Mouse (Mus musculus) intestine, embryonic 14.5 days (tissue): ENCODE measurements at regions not wholly inside any gene's neighbourhood (a gene's known extent, or its start where the extent isn't known, plus 50 kb on each side); places are given as distances from the start of the nearest gene placed in this dataset.
A peak's percentile ranks its signal among the peaks of the same experiment; 100 is the strongest.

Source experiments
- ATAC-seq: fragments of 200-750 bp; cut with Nextera tagmentation; replicated peaks from 2 replicates; pipeline ENCODE4 v1.8.0; 2017; ENCODE audit warnings: low read depth, moderate number of reproducible peaks, moderate TSS enrichment, moderate library complexity; ENCODE audit not compliant: low FRiP score, low TSS enrichment
- DNase-seq: peaks from one replicate; pipeline ENCODE4 v3.0.0-alpha.2; 2018; ENCODE audit warnings: low spot score
- H3K27ac ChIP-seq: fragments of 300-500 bp; sonication (generic); 2 replicates; pipeline ENCODE4 v1.5.1; 2014; ENCODE audit warnings: low read depth, mild to moderate bottlenecking, control low read depth
- H3K27me3 ChIP-seq: fragments of 300-500 bp; sonication (generic); replicated peaks from 2 replicates; pipeline ENCODE4 v1.6.1; 2014; ENCODE audit warnings: low read length, control low read depth; ENCODE audit not compliant: control insufficient read depth, insufficient read depth
- H3K36me3 ChIP-seq: fragments of 300-500 bp; sonication (generic); 2 replicates; pipeline ENCODE4 v1.6.1; 2014; ENCODE audit warnings: low read length, control low read depth; ENCODE audit not compliant: control insufficient read depth, insufficient read depth
- H3K4me1 ChIP-seq: fragments of 300-500 bp; sonication (generic); replicated peaks from 2 replicates; pipeline ENCODE4 v1.6.1; 2014; ENCODE audit warnings: low read length, control low read depth, mixed read lengths; ENCODE audit not compliant: control insufficient read depth, insufficient read depth
- H3K4me2 ChIP-seq: fragments of 300-500 bp; sonication (generic); 2 replicates; pipeline ENCODE4 v1.6.1; 2014; ENCODE audit warnings: low read length
- H3K4me3 ChIP-seq: fragments of 300-500 bp; sonication (generic); 2 replicates; pipeline ENCODE4 v1.5.1; 2014; ENCODE audit warnings: low read depth, low read length, control low read depth, mixed read lengths
- H3K9ac ChIP-seq: fragments of 300-500 bp; sonication (generic); 2 replicates; pipeline ENCODE4 v1.6.1; 2014; ENCODE audit warnings: mild to moderate bottlenecking, low read length
- H3K9me3 ChIP-seq: fragments of 300-500 bp; sonication (generic); 2 replicates; pipeline ENCODE4 v1.6.1; 2016; ENCODE audit warnings: low read length, control low read depth; ENCODE audit not compliant: control insufficient read depth
- WGBS: fragments of 180-500 bp; shearing (Covaris S2); extraction: QIAGEN DNeasy Blood & Tissue Kit; methylation state at CpG from one replicate; pipeline ENCODE4 v1.1.7; 2014; 5-methylcytosine and 5-hydroxymethylcytosine counted together

- ATAC-seq: no peak
- peak overlapping the region; percentile 5 for H3K27ac ChIP-seq
- H3K27me3 ChIP-seq: no peaks in the 10 kb centered on the region
- no peak overlapping the region for H3K9ac ChIP-seq
- no peaks in the 10 kb centered on the region for H3K36me3 ChIP-seq
- H3K4me1 ChIP-seq: peaks cover 4% of the 10 kb centered on the region; the same call in 1 of the 2 replicates
- peak overlapping the region; percentile 9; the same call in 1 of the 2 replicates for H3K4me2 ChIP-seq
- H3K9me3 ChIP-seq: no peaks in the 10 kb centered on the region
- WGBS: 29% methylated on average over 11 of the region's 11 CpGs
- no peak for DNase-seq
- no peak overlapping the region for H3K4me3 ChIP-seq
These were observed 279.2 kb downstream of the Col12a1 start for GRCm38 (mm10) chr9:79439233-79439960.

- Histone ChIP-seq H3K4me3 (no peak overlapping the region), H3K4me1 (no peaks in the 10 kb centered on the region), H3K27me3 (no peaks in the 10 kb centered on the region), H3K9ac (no peak overlapping the region), H3K4me2 (no peak overlapping the region), H3K9me3 (no peaks in the 10 kb centered on the region), H3K36me3 (no peaks in the 10 kb centered on the region), H3K27ac (no peak overlapping the region)
- DNase-seq: no peak
- ATAC-seq: no peak
- WGBS: 86% methylated on average over 3 of the region's 3 CpGs
These were observed 263.4 kb downstream of the Col12a1 start for GRCm38 (mm10) chr9:79455226-79455625.

DNA sequence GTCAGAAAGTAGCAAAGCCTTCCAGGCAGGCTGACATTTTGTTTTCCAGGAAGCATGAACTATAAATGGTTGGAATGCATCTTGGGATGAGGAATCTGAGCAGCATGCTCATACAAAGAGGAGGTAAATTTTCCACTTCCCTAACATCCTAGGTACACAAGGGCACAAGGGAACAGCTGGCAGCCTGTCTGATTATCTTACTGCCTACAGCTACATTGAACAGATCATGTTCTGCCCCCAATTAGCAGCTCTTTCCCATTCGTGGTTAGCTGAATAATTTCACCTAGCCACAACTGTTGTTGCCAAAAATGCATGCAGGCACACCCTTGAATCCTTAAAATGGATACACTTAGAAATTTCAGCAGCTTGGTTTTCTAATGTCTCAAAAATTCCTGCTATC lies 239.5 kb downstream of the Col12a1 start:
- Histone ChIP-seq H3K4me1 (no peaks in the 10 kb centered on the region), H3K9ac (no peak overlapping the region), H3K4me2 (no peak overlapping the region), H3K27me3 (no peaks in the 10 kb centered on the region), H3K27ac (no peak overlapping the region), H3K4me3 (no peak overlapping the region), H3K36me3 (no peaks in the 10 kb centered on the region), H3K9me3 (no peaks in the 10 kb centered on the region)
- 27% methylated on average over 1 of the region's 1 CpGs for WGBS
- no peak for DNase-seq
- ATAC-seq: no peak

DNA sequence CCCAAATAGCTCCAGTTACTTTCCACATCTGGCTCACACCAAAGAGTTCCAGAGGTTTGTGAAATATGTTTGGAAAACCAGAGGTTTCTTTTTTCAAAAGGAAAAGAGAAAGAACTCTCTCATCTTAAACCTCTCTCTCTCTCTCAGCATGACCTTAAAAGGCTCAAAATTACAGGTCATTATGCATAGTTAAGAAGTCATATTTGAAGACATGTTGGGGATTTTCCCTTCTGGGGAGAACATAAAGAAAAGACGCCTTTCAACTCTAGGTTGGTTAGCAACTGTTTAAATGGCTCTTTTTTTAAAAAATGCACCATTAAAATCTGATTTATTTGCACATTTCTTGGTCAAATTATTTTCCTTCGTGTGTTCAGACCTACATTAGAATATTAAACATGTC lies 218.4 kb downstream of the Col12a1 start:
- DNase-seq: no peak
- H3K4me2 ChIP-seq: no peak overlapping the region
- H3K4me3 ChIP-seq: no peak overlapping the region
- H3K9me3 ChIP-seq: no peaks in the 10 kb centered on the region
- no peak for ATAC-seq
- no peak overlapping the region for H3K9ac ChIP-seq
- no peak overlapping the region for H3K27ac ChIP-seq
- H3K4me1 ChIP-seq: no peaks in the 10 kb centered on the region
- no peaks in the 10 kb centered on the region for H3K27me3 ChIP-seq
- WGBS: 69% methylated on average over 2 of the region's 2 CpGs
- no peaks in the 10 kb centered on the region for H3K36me3 ChIP-seq

- Histone ChIP-seq H3K4me3 (no peak overlapping the region), H3K36me3 (no peaks in the 10 kb centered on the region), H3K4me2 (no peak overlapping the region), H3K27ac (no peak overlapping the region), H3K9ac (no peak overlapping the region), H3K27me3 (no peaks in the 10 kb centered on the region), H3K9me3 (no peaks in the 10 kb centered on the region), H3K4me1 (no peaks in the 10 kb centered on the region)
- ATAC-seq (no peak), DNase-seq (no peak)
These were observed 216.6 kb downstream of the Col12a1 start for GRCm38 (mm10) chr9:79502034-79502433.

DNA sequence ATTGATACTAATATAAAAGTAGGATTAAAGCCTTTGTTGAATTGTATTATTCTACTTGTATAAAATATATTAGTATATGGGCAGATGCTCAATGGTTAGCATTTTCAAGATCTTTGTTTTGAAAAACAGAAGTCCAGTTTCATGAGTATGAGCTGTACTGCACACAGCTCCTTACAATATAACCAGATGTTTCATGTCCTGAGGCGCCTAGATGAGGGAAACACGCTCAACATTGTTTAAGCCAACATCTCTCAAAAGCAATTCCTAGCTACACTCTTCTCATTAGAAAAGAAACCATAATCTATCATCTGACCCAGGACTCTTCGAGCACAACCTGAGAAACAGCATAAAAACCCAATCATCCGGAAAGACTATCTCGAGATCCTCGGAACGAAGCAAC lies 202.2 kb downstream of the Col12a1 start:
- H3K36me3 ChIP-seq: no peaks in the 10 kb centered on the region
- no peak overlapping the region for H3K27ac ChIP-seq
- H3K9me3 ChIP-seq: no peaks in the 10 kb centered on the region
- H3K4me2 ChIP-seq: no peak overlapping the region
- ATAC-seq: no peak
- DNase-seq: no peak
- H3K4me1 ChIP-seq: no peaks in the 10 kb centered on the region
- H3K27me3 ChIP-seq: no peaks in the 10 kb centered on the region
- H3K9ac ChIP-seq: no peak overlapping the region
- H3K4me3 ChIP-seq: no peak overlapping the region
- WGBS: 54% methylated on average over 7 of the region's 7 CpGs

GRCm38 (mm10) chr9:79517461-79517860 lies 201.2 kb downstream of the Col12a1 start:
- Histone ChIP-seq H3K9ac (no peak overlapping the region), H3K27me3 (no peaks in the 10 kb centered on the region), H3K9me3 (no peaks in the 10 kb centered on the region), H3K4me3 (no peak overlapping the region), H3K4me2 (no peak overlapping the region), H3K4me1 (no peaks in the 10 kb centered on the region), H3K36me3 (no peaks in the 10 kb centered on the region), H3K27ac (no peak overlapping the region)
- DNase-seq (no peak), ATAC-seq (no peak)
- 89% methylated on average over 5 of the region's 5 CpGs for WGBS

GRCm38 (mm10) chr9:79518640-79519039 lies 200.0 kb downstream of the Col12a1 start:
- no peak for DNase-seq
- Histone ChIP-seq H3K9ac (no peak overlapping the region), H3K36me3 (no peaks in the 10 kb centered on the region), H3K27ac (no peak overlapping the region), H3K4me3 (no peak overlapping the region), H3K4me1 (no peaks in the 10 kb centered on the region), H3K9me3 (no peaks in the 10 kb centered on the region), H3K27me3 (no peaks in the 10 kb centered on the region), H3K4me2 (no peak overlapping the region)
- 59% methylated on average over 1 of the region's 1 CpGs for WGBS
- ATAC-seq: no peak

DNA sequence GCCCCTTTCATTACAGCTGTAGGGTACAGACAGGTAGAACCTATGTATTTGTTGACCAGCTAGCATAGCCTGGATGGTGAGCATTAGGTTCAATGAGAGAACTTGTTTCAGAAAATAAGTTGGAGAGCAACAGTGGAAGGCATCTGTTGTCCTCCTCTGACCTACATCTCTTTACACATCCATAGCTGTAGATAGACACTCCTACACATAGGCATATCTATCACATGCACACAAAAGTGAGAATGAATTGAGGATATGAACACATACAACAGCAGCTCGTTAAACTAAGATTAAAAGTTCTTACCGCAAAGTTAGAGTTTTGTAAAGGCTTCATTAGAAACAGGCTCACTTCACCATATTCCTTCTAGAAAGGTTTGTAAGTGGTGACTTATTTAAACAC lies 198.1 kb downstream of the Col12a1 start:
- no peak for DNase-seq
- Histone ChIP-seq H3K9me3 (no peaks in the 10 kb centered on the region), H3K9ac (no peak overlapping the region), H3K27me3 (no peaks in the 10 kb centered on the region), H3K27ac (no peak overlapping the region), H3K4me2 (no peak overlapping the region), H3K36me3 (no peaks in the 10 kb centered on the region), H3K4me3 (no peak overlapping the region), H3K4me1 (no peaks in the 10 kb centered on the region)
- 90% methylated on average over 2 of the region's 2 CpGs for WGBS
- no peak for ATAC-seq
